In the genomic region with DNA sequence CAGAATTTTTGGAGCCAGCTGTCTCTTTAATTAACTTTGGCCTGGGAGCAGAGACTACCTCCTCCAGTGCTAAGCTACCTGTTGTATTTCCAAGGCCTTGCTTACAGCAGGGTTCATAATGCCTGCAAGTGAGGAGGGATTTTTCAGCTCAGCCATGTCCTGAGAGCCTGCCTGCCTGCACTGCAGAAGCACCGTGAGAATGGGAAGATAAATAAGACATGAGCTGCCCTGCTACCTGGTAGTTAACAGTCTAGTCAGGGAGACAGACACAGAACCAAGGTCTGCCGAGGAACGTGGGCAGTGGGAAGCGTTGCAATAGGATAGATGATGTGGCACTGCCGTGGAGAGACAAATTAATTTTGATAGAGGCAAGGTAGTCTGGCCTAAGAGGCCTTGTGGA, we compare ENCODE assay signal across 19 mouse cellular contexts.
DNase-seq lines count a peak whose midpoint lies in the region; ATAC-seq lines count a peak whose summit lies in the region.
"Had no signal": no experiment of that assay in that cellular context is flagged by ENCODE, and none has a peak within 500 bp of the region (broad histone marks: within the 10 kb centered on the region; RNA-seq: fewer than 3 reads in every experiment).

No protein-coding gene starts in this region.

- DNase-seq in heart, adult 11 months: peak; percentile 24
- no peak for DNase-seq in heart, postnatal 14 days
- DNase-seq in hindbrain, embryonic 14.5 days (ENCODE audit: low spot score): no peak
- DNase-seq in neural tube, embryonic 10.5 days (ENCODE audit: extremely low spot score, low spot score): no peak
- DNase-seq in right cerebral cortex, postnatal 36 days (ENCODE audit: low spot score in 2 of 2): no peak
- DNase-seq: adrenal gland, postnatal 14 days; cerebellum, adult 9-10 months; gastrocnemius, postnatal 36 days; kidney, adult 2 months; layer of hippocampus, adult 9-11 months; liver, embryonic 13.5 days; lung, adult 2 months; right cerebral cortex, adult 18-20 months had no signal

- H3K4me1 ChIP-seq in hindbrain, embryonic 16.5 days (ENCODE audit: control insufficient read depth, insufficient read depth, low read depth, low read length): peaks cover 2% of the 10 kb centered on the region; the same call in 1 of the 2 replicates
- 0 out of 2 replicates have a peak, but pooled peaks cover 3% of the 10 kb centered on the region for H3K4me1 ChIP-seq in hindbrain, embryonic 14.5 days (replicated peaks; ENCODE audit: control insufficient read depth, insufficient read depth, low read length)
- H3K4me1 ChIP-seq in neural tube, embryonic 15.5 days: peaks cover 15% of the 10 kb centered on the region; the same call in 1 of the 2 replicates
- H3K4me1 ChIP-seq: embryonic facial prominence, embryonic 15.5 days; liver, embryonic 13.5 days had no signal

- intact Hi-C loops in heart, postnatal 14 days (cut with DNase I): no loop called here

- no peak overlapping the region for H3K27ac ChIP-seq in hindbrain, embryonic 16.5 days (ENCODE audit: low read depth, low read length)
- H3K27ac ChIP-seq in hindbrain, embryonic 14.5 days: no peak overlapping the region
- no peak overlapping the region; the same call in 1 of the 2 replicates for H3K27ac ChIP-seq in neural tube, embryonic 15.5 days (replicated peaks)
- H3K27ac ChIP-seq: embryonic facial prominence, embryonic 15.5 days; kidney, postnatal 0 days; liver, embryonic 13.5 days; macrophage had no signal

- H3K9me3 ChIP-seq in hindbrain, embryonic 16.5 days (ENCODE audit: control insufficient read depth, low read length): no peaks in the 10 kb centered on the region
- no peaks in the 10 kb centered on the region for H3K9me3 ChIP-seq in hindbrain, embryonic 14.5 days (ENCODE audit: control insufficient read depth, low read length)
- H3K9me3 ChIP-seq in neural tube, embryonic 15.5 days (replicated peaks): no peaks in the 10 kb centered on the region
- H3K9me3 ChIP-seq: embryonic facial prominence, embryonic 15.5 days; liver, embryonic 13.5 days had no signal

- H3K4me3 ChIP-seq in hindbrain, embryonic 16.5 days (ENCODE audit: low read length): no peak overlapping the region
- H3K4me3 ChIP-seq in hindbrain, embryonic 14.5 days (replicated peaks; ENCODE audit: low read length): no peak overlapping the region
- H3K4me3 ChIP-seq in neural tube, embryonic 15.5 days (replicated peaks): no peak overlapping the region
- H3K4me3 ChIP-seq: embryonic facial prominence, embryonic 15.5 days; liver, embryonic 13.5 days; myocyte had no signal

- H3K36me3 ChIP-seq in hindbrain, embryonic 16.5 days (ENCODE audit: control insufficient read depth, insufficient read depth, low read length): no peaks in the 10 kb centered on the region
- no peaks in the 10 kb centered on the region for H3K36me3 ChIP-seq in hindbrain, embryonic 14.5 days (replicated peaks; ENCODE audit: control insufficient read depth, insufficient read depth)
- H3K36me3 ChIP-seq in neural tube, embryonic 15.5 days: no peaks in the 10 kb centered on the region
- H3K36me3 ChIP-seq: embryonic facial prominence, embryonic 15.5 days; liver, embryonic 13.5 days had no signal

- WGBS in hindbrain, embryonic 16.5 days: 33% methylated on average over 5 of the region's 5 CpGs
- WGBS in hindbrain, embryonic 14.5 days: 30% methylated on average over 5 of the region's 5 CpGs
- WGBS in neural tube, embryonic 15.5 days: 37% methylated on average over 5 of the region's 5 CpGs

- no peaks in the 10 kb centered on the region for H3K27me3 ChIP-seq in hindbrain, embryonic 16.5 days (replicated peaks; ENCODE audit: control insufficient read depth, insufficient read depth, low read length)
- H3K27me3 ChIP-seq in hindbrain, embryonic 14.5 days (ENCODE audit: control insufficient read depth, insufficient read depth, low read length): no peaks in the 10 kb centered on the region
- H3K27me3 ChIP-seq in neural tube, embryonic 15.5 days (replicated peaks): no peaks in the 10 kb centered on the region
- H3K27me3 ChIP-seq: embryonic facial prominence, embryonic 15.5 days; liver, embryonic 13.5 days had no signal

- ATAC-seq in hindbrain, embryonic 16.5 days: peak; percentile 71; the same call in 1 of the 2 replicates
- ATAC-seq in hindbrain, embryonic 14.5 days (ENCODE audit: low FRiP score): no peak
- peak; percentile 31; the same call in 1 of the 2 replicates for ATAC-seq in neural tube, embryonic 15.5 days (ENCODE audit: low FRiP score)

- H3K4me2 ChIP-seq in hindbrain, embryonic 16.5 days (ENCODE audit: low read length): no peak overlapping the region
- no peak overlapping the region for H3K4me2 ChIP-seq in hindbrain, embryonic 14.5 days (replicated peaks)
- no peak overlapping the region for H3K4me2 ChIP-seq in neural tube, embryonic 15.5 days
- H3K4me2 ChIP-seq: embryonic facial prominence, embryonic 15.5 days; liver, embryonic 13.5 days had no signal

- no peak overlapping the region for H3K9ac ChIP-seq in hindbrain, embryonic 16.5 days (ENCODE audit: low read depth, low read length)
- H3K9ac ChIP-seq in hindbrain, embryonic 14.5 days: no peak overlapping the region
- H3K9ac ChIP-seq in neural tube, embryonic 15.5 days (replicated peaks): no peak overlapping the region
- H3K9ac ChIP-seq: embryonic facial prominence, embryonic 15.5 days; liver, embryonic 13.5 days had no signal
